Mouse (Mus musculus): Measurements from ENCODE around the gene Fam126a. TPM values are rescaled to one million over a fixed set of nuclear protein-coding genes. Genes with fewer than 3 reads are reported as not detected.
"Not testable (repeated sequence)": the region's sequence is repeated elsewhere in the genome, so short reads cannot be mapped to it uniquely, and the experiment has no call there.

Gene Fam126a
- polyA plus RNA-seq, 1 experiment, result 8.5 TPM

GRCm38 (mm10) chr5:23893156-23893863 lies 137.2 kb downstream of the Fam126a start:
- no peak overlapping the region for H3K27ac ChIP-seq (ENCODE audit: insufficient read depth, low read length)
- H3K4me3 ChIP-seq (ENCODE audit: insufficient read depth, low read length), result no peak overlapping the region
- H3K4me1 ChIP-seq (ENCODE audit: control insufficient read depth, insufficient read depth, low read length), result no peaks in the 10 kb centered on the region
- TF ChIP-seq CTCF (IDR thresholded peaks at IDR 0.05; ENCODE audit: extremely low read depth, insufficient read depth, low read length), result no peak
- TF ChIP-seq POLR2A (IDR thresholded peaks at IDR 0.05; ENCODE audit: extremely low read depth, insufficient read depth, low read length), result no peak

- H3K4me1 ChIP-seq (ENCODE audit: control insufficient read depth, insufficient read depth, low read length), result no peaks in the 10 kb centered on the region
- no peak for TF ChIP-seq POLR2A (IDR thresholded peaks at IDR 0.05; ENCODE audit: extremely low read depth, insufficient read depth, low read length)
- peak; percentile 46; the same call in 1 of the 2 replicates for TF ChIP-seq CTCF (IDR thresholded peaks at IDR 0.05; ENCODE audit: extremely low read depth, insufficient read depth, low read length)
- no peak overlapping the region for H3K27ac ChIP-seq (ENCODE audit: insufficient read depth, low read length)
- H3K4me3 ChIP-seq (ENCODE audit: insufficient read depth, low read length), result no peak overlapping the region
Observed at GRCm38 (mm10) chr5:23890734-23891133, 139.8 kb downstream of the Fam126a start.

- TF ChIP-seq POLR2A (IDR thresholded peaks at IDR 0.05; ENCODE audit: extremely low read depth, insufficient read depth, low read length) (no peak), CTCF (IDR thresholded peaks at IDR 0.05; ENCODE audit: extremely low read depth, insufficient read depth, low read length) (no peak)
- Histone ChIP-seq H3K27ac (ENCODE audit: insufficient read depth, low read length) (no peak overlapping the region), H3K4me1 (ENCODE audit: control insufficient read depth, insufficient read depth, low read length) (no peaks in the 10 kb centered on the region)
Observed at GRCm38 (mm10) chr5:23889461-23889860, 141.0 kb downstream of the Fam126a start.

GRCm38 (mm10) chr5:23887111-23887510 lies 143.4 kb downstream of the Fam126a start:
- Histone ChIP-seq H3K4me1 (ENCODE audit: control insufficient read depth, insufficient read depth, low read length) (no peaks in the 10 kb centered on the region), H3K27ac (ENCODE audit: insufficient read depth, low read length) (no peak overlapping the region), H3K4me3 (ENCODE audit: insufficient read depth, low read length) (no peak overlapping the region)
- no peak for TF ChIP-seq CTCF (IDR thresholded peaks at IDR 0.05; ENCODE audit: extremely low read depth, insufficient read depth, low read length)
- no peak for TF ChIP-seq POLR2A (IDR thresholded peaks at IDR 0.05; ENCODE audit: extremely low read depth, insufficient read depth, low read length)

More at GRCm38 (mm10) chr5:23889461-23889860, 141.0 kb downstream of the Fam126a start:
- H3K4me3 ChIP-seq (ENCODE audit: insufficient read depth, low read length), result no peak overlapping the region

- TF ChIP-seq CTCF (IDR thresholded peaks at IDR 0.05; ENCODE audit: extremely low read depth, insufficient read depth, low read length) (no peak), POLR2A (IDR thresholded peaks at IDR 0.05; ENCODE audit: extremely low read depth, insufficient read depth, low read length) (no peak)
- H3K4me3 ChIP-seq (ENCODE audit: insufficient read depth, low read length), result no peak overlapping the region
- H3K4me1 ChIP-seq (ENCODE audit: control insufficient read depth, insufficient read depth, low read length), result no peaks in the 10 kb centered on the region
- H3K27ac ChIP-seq (ENCODE audit: insufficient read depth, low read length), result no peak overlapping the region
Observed at GRCm38 (mm10) chr5:23874457-23874856, 156.0 kb downstream of the Fam126a start.

GRCm38 (mm10) chr5:23872586-23872985 lies 157.9 kb downstream of the Fam126a start:
- TF ChIP-seq CTCF (IDR thresholded peaks at IDR 0.05; ENCODE audit: extremely low read depth, insufficient read depth, low read length) (no peak), POLR2A (IDR thresholded peaks at IDR 0.05; ENCODE audit: extremely low read depth, insufficient read depth, low read length) (no peak)
- Histone ChIP-seq H3K27ac (ENCODE audit: insufficient read depth, low read length) (no peak overlapping the region), H3K4me3 (ENCODE audit: insufficient read depth, low read length) (no peak overlapping the region), H3K4me1 (ENCODE audit: control insufficient read depth, insufficient read depth, low read length) (no peaks in the 10 kb centered on the region)

- not testable (repeated sequence) for H3K4me1 ChIP-seq (ENCODE audit: control insufficient read depth, insufficient read depth, low read length); H3K4me3 ChIP-seq (ENCODE audit: insufficient read depth, low read length); H3K27ac ChIP-seq (ENCODE audit: insufficient read depth, low read length)
Observed at GRCm38 (mm10) chr5:23871323-23871722, 159.2 kb downstream of the Fam126a start.

- no peak for TF ChIP-seq POLR2A (IDR thresholded peaks at IDR 0.05; ENCODE audit: extremely low read depth, insufficient read depth, low read length)
- TF ChIP-seq CTCF (IDR thresholded peaks at IDR 0.05; ENCODE audit: extremely low read depth, insufficient read depth, low read length), result no peak
- H3K4me3 ChIP-seq (ENCODE audit: insufficient read depth, low read length), result no peak overlapping the region
- no peaks in the 10 kb centered on the region for H3K4me1 ChIP-seq (ENCODE audit: control insufficient read depth, insufficient read depth, low read length)
- H3K27ac ChIP-seq (ENCODE audit: insufficient read depth, low read length), result no peak overlapping the region
Observed at GRCm38 (mm10) chr5:23865941-23866340, 164.5 kb downstream of the Fam126a start.

Other genes with a start within 250 kb of the Fam126a start
- 17.8 and 19.3 TPM in 2 replicates for gene Pus7, start 247.0 kb downstream of the Fam126a start, polyA plus RNA-seq (2012; rRNA removed)
- gene Rint1, start 243.0 kb downstream of the Fam126a start, polyA plus RNA-seq (2012; rRNA removed), result 15.4 and 16.3 TPM in 2 replicates
- gene Tomm7, start 186.5 kb downstream of the Fam126a start, polyA plus RNA-seq (2012; rRNA removed), result 90.6 and 97.2 TPM in 2 replicates
- 52.9 and 54.5 TPM in 2 replicates for gene Klhl7, start 69.9 kb upstream of the Fam126a start, polyA plus RNA-seq (2012; rRNA removed)
- gene Nupl2, start 134.3 kb upstream of the Fam126a start, polyA plus RNA-seq (2012; rRNA removed), result 9.3 and 10.5 TPM in 2 replicates

Data from cortical plate, adult 2 months (tissue).